Mouse (Mus musculus) forebrain, postnatal 0 days (tissue): ENCODE measurements at regions not wholly inside any gene's neighbourhood (a gene's known extent, or its start where the extent isn't known, plus 50 kb on each side); places are given as distances from the start of the nearest gene placed in this dataset.

Experiments
- ATAC-seq: fragments of 200-750 bp; cut with Nextera tagmentation; 2 replicates; pipeline ENCODE4 v1.8.0; 2017; ENCODE audit warnings: mild to moderate bottlenecking, moderate library complexity
- DNase-seq: peaks from one replicate; pipeline ENCODE4 v3.0.0-alpha.2; 2015
- H3K27ac ChIP-seq: fragments of 300-500 bp; sonication (generic); 2 replicates; pipeline ENCODE4 v1.5.1; 2014; ENCODE audit warnings: low read depth, mild to moderate bottlenecking, antibody characterized with exemption, low read length, moderate library complexity, mixed read lengths
- H3K27me3 ChIP-seq: fragments of 300-500 bp; sonication (generic); 2 replicates; pipeline ENCODE4 v1.6.1; 2014; ENCODE audit warnings: mild to moderate bottlenecking, low read length, mixed read lengths; ENCODE audit not compliant: insufficient read depth
- H3K36me3 ChIP-seq: fragments of 300-500 bp; sonication (generic); 2 replicates; pipeline ENCODE4 v1.6.1; 2014; ENCODE audit warnings: mild to moderate bottlenecking, moderate library complexity; ENCODE audit not compliant: insufficient read depth
- H3K4me1 ChIP-seq: fragments of 300-500 bp; sonication (generic); 2 replicates; pipeline ENCODE4 v1.6.1; 2014; ENCODE audit warnings: antibody characterized with exemption; ENCODE audit not compliant: insufficient read depth
- H3K4me2 ChIP-seq: fragments of 300-500 bp; sonication (generic); 2 replicates; pipeline ENCODE4 v1.6.1; 2014; ENCODE audit warnings: low read depth, mild to moderate bottlenecking, moderate library complexity
- H3K4me3 ChIP-seq: fragments of 300-500 bp; sonication (generic); 2 replicates; pipeline ENCODE4 v1.5.1; 2014; ENCODE audit warnings: low read depth, low read length, mixed read lengths
- H3K9ac ChIP-seq: fragments of 300-500 bp; sonication (generic); 2 replicates; pipeline ENCODE4 v1.6.1; 2014; ENCODE audit warnings: mild to moderate bottlenecking
- H3K9me3 ChIP-seq: fragments of 300-500 bp; sonication (generic); 2 replicates; pipeline ENCODE4 v1.6.1; 2016; ENCODE audit warnings: low read length
- CTCF ChIP-seq: sonication (generic); IDR thresholded peaks from 2 replicates; pipeline ENCODE4 v1.5.1; 2016; ENCODE audit warnings: antibody characterized with exemption, control low read depth, low read depth
- WGBS: fragments of 180-500 bp; shearing (Covaris S2); extraction: QIAGEN DNeasy Blood & Tissue Kit; methylation state at CpG from one replicate; pipeline ENCODE4 v1.1.7; 2014; 5-methylcytosine and 5-hydroxymethylcytosine counted together

- Histone ChIP-seq H3K36me3 (no peaks in the 10 kb centered on the region), H3K27me3 (no peaks in the 10 kb centered on the region), H3K4me1 (no peaks in the 10 kb centered on the region), H3K9ac (no peak overlapping the region), H3K4me2 (no peak overlapping the region), H3K4me3 (no peak overlapping the region), H3K9me3 (no peaks in the 10 kb centered on the region), H3K27ac (no peak overlapping the region)
- WGBS, result 80% methylated on average over 5 of the region's 5 CpGs
- DNase-seq (no peak), ATAC-seq (no peak)
- no peak for TF ChIP-seq CTCF
These were observed 95.4 kb upstream of the Hes1 start for GRCm38 (mm10) chr16:29968743-29969142.

GRCm38 (mm10) chr16:29972741-29973141, 91.4 kb upstream of the Hes1 start:
- Histone ChIP-seq H3K4me2 (no peak overlapping the region), H3K27ac (no peak overlapping the region), H3K9ac (no peak overlapping the region), H3K4me3 (no peak overlapping the region), H3K4me1 (no peaks in the 10 kb centered on the region), H3K27me3 (no peaks in the 10 kb centered on the region), H3K9me3 (no peaks in the 10 kb centered on the region), H3K36me3 (no peaks in the 10 kb centered on the region)
- WGBS, result 10% methylated on average over 1 of the region's 1 CpGs
- no peak for TF ChIP-seq CTCF
- ATAC-seq, result no peak
- no peak for DNase-seq

GRCm38 (mm10) chr16:29973250-29973649, 90.9 kb upstream of the Hes1 start:
- 72% methylated on average over 7 of the region's 7 CpGs for WGBS
- DNase-seq (no peak), ATAC-seq (no peak)

GRCm38 (mm10) chr16:29975800-29976199, 88.4 kb upstream of the Hes1 start:
- Histone ChIP-seq H3K4me3 (no peak overlapping the region), H3K36me3 (no peaks in the 10 kb centered on the region), H3K27me3 (no peaks in the 10 kb centered on the region), H3K9me3 (no peaks in the 10 kb centered on the region), H3K27ac (no peak overlapping the region), H3K9ac (no peak overlapping the region), H3K4me2 (no peak overlapping the region), H3K4me1 (no peaks in the 10 kb centered on the region)
- TF ChIP-seq CTCF, result no peak
- WGBS, result 81% methylated on average over 3 of the region's 3 CpGs
- DNase-seq (no peak), ATAC-seq (no peak)

More at GRCm38 (mm10) chr16:29973250-29973649, 90.9 kb upstream of the Hes1 start:
- no peaks in the 10 kb centered on the region for H3K27me3 ChIP-seq
- no peaks in the 10 kb centered on the region for H3K9me3 ChIP-seq
- H3K27ac ChIP-seq, result no peak overlapping the region
- no peak overlapping the region for H3K4me2 ChIP-seq
- H3K9ac ChIP-seq, result no peak overlapping the region
- no peak overlapping the region for H3K4me3 ChIP-seq
- H3K36me3 ChIP-seq, result no peaks in the 10 kb centered on the region
- no peaks in the 10 kb centered on the region for H3K4me1 ChIP-seq
- no peak for TF ChIP-seq CTCF

- Histone ChIP-seq H3K27ac (no peak overlapping the region), H3K9ac (no peak overlapping the region), H3K4me3 (no peak overlapping the region), H3K27me3 (no peaks in the 10 kb centered on the region), H3K4me2 (no peak overlapping the region), H3K4me1 (no peaks in the 10 kb centered on the region), H3K36me3 (no peaks in the 10 kb centered on the region), H3K9me3 (no peaks in the 10 kb centered on the region)
- no peak for TF ChIP-seq CTCF
- ATAC-seq (no peak), DNase-seq (no peak)
- 73% methylated on average over 3 of the region's 3 CpGs for WGBS
These were observed 87.2 kb upstream of the Hes1 start for GRCm38 (mm10) chr16:29977011-29977410.

- Histone ChIP-seq H3K27me3 (no peaks in the 10 kb centered on the region), H3K9me3 (no peaks in the 10 kb centered on the region), H3K36me3 (no peaks in the 10 kb centered on the region), H3K4me2 (no peak overlapping the region), H3K4me3 (no peak overlapping the region), H3K9ac (no peak overlapping the region), H3K4me1 (no peaks in the 10 kb centered on the region), H3K27ac (no peak overlapping the region)
- no peak for ATAC-seq
- TF ChIP-seq CTCF, result no peak
- WGBS, result 70% methylated on average over 8 of the region's 8 CpGs
- no peak for DNase-seq
These were observed 86.5 kb upstream of the Hes1 start for GRCm38 (mm10) chr16:29977711-29978110.

- TF ChIP-seq CTCF, result no peak
- no peak overlapping the region for H3K27ac ChIP-seq
- no peaks in the 10 kb centered on the region for H3K27me3 ChIP-seq
- H3K4me3 ChIP-seq, result no peak overlapping the region
- ATAC-seq (no peak), DNase-seq (no peak)
- H3K9ac ChIP-seq, result no peak overlapping the region
- 81% methylated on average over 7 of the region's 7 CpGs for WGBS
- H3K4me2 ChIP-seq, result no peak overlapping the region
- no peaks in the 10 kb centered on the region for H3K9me3 ChIP-seq
- H3K36me3 ChIP-seq, result no peaks in the 10 kb centered on the region
- H3K4me1 ChIP-seq, result no peaks in the 10 kb centered on the region
These were observed 85.1 kb upstream of the Hes1 start for GRCm38 (mm10) chr16:29979066-29979465.

GRCm38 (mm10) chr16:29981543-29981942, 82.6 kb upstream of the Hes1 start:
- no peak for TF ChIP-seq CTCF
- DNase-seq, result no peak

More at GRCm38 (mm10) chr16:29981543-29981942, 82.6 kb upstream of the Hes1 start:
- H3K4me3 ChIP-seq, result no peak overlapping the region
- H3K27ac ChIP-seq, result no peak overlapping the region
- no peak for ATAC-seq
- no peaks in the 10 kb centered on the region for H3K27me3 ChIP-seq
- 0 out of 2 replicates have a peak, but pooled peaks cover 4% of the 10 kb centered on the region for H3K4me1 ChIP-seq
- no peaks in the 10 kb centered on the region for H3K36me3 ChIP-seq
- no peaks in the 10 kb centered on the region for H3K9me3 ChIP-seq
- no peak overlapping the region for H3K9ac ChIP-seq
- H3K4me2 ChIP-seq, result no peak overlapping the region
- WGBS, result 89% methylated on average over 7 of the region's 7 CpGs
